Mouse (Mus musculus) ES-Bruce4 (cell line): ENCODE measurements around the gene Dll1. TPM values are rescaled to one million over a fixed set of nuclear protein-coding genes. Genes with fewer than 3 reads are reported as not detected.

Experiments used
- H3K27ac ChIP-seq: 2 replicates; pipeline ENCODE4 v1.5.1; 2012; ENCODE audit warnings: low read length, inconsistent platforms; ENCODE audit not compliant: insufficient read depth
- H3K27me3 ChIP-seq: 2 replicates; pipeline ENCODE4 v1.6.1; 2012; ENCODE audit warnings: mild to moderate bottlenecking, low read length, inconsistent platforms; ENCODE audit not compliant: control insufficient read depth, poor library complexity, insufficient read depth, severe bottlenecking
- H3K36me3 ChIP-seq: 2 replicates; pipeline ENCODE4 v1.6.1; 2012; ENCODE audit warnings: inconsistent platforms, mild to moderate bottlenecking, low read length, moderate library complexity; ENCODE audit not compliant: control insufficient read depth, poor library complexity, insufficient read depth, severe bottlenecking
- H3K4me1 ChIP-seq: one replicate; pipeline ENCODE4 v1.8.1; 2011; ENCODE audit warnings: low read length; ENCODE audit not compliant: control insufficient read depth, insufficient read depth
- H3K4me3 ChIP-seq: 2 replicates; pipeline ENCODE4 v1.5.1; 2011; ENCODE audit warnings: low read depth, mild to moderate bottlenecking, low read length
- H3K9ac ChIP-seq: 2 replicates; pipeline ENCODE4 v1.6.1; 2012; ENCODE audit warnings: low read depth, mild to moderate bottlenecking, inconsistent platforms; ENCODE audit not compliant: poor library complexity, severe bottlenecking
- H3K9me3 ChIP-seq: replicated peaks from 2 replicates; pipeline ENCODE4 v1.6.1; 2012; ENCODE audit warnings: mild to moderate bottlenecking, low read length, inconsistent platforms; ENCODE audit not compliant: control insufficient read depth, poor library complexity, insufficient read depth, severe bottlenecking
- CTCF ChIP-seq: IDR thresholded peaks from one replicate; pipeline ENCODE4 v1.8.1; 2011; ENCODE audit warnings: low read depth, low read length
- EP300 ChIP-seq: IDR thresholded peaks from 2 replicates; pipeline ENCODE4 v1.6.1; 2011; ENCODE audit warnings: low read depth, low read length; ENCODE audit not compliant: insufficient read depth
- POLR2A ChIP-seq: IDR thresholded peaks from one replicate; pipeline ENCODE4 v1.8.1; 2011; ENCODE audit warnings: low read length; ENCODE audit not compliant: insufficient read depth
- polyA plus RNA-seq: library from polyadenylated mRNA; stranded (reverse); fragments of >200 nt; gene quantifications from 2 replicates; pipeline ENCODE4 v1.2.4, GENCODE M21; 2011; ENCODE audit warnings: low read depth; ENCODE audit not compliant: missing spikeins, insufficient read depth, insufficient read length

Gene Dll1
- polyA plus RNA-seq, 1 experiment = 2.0 TPM

DNA sequence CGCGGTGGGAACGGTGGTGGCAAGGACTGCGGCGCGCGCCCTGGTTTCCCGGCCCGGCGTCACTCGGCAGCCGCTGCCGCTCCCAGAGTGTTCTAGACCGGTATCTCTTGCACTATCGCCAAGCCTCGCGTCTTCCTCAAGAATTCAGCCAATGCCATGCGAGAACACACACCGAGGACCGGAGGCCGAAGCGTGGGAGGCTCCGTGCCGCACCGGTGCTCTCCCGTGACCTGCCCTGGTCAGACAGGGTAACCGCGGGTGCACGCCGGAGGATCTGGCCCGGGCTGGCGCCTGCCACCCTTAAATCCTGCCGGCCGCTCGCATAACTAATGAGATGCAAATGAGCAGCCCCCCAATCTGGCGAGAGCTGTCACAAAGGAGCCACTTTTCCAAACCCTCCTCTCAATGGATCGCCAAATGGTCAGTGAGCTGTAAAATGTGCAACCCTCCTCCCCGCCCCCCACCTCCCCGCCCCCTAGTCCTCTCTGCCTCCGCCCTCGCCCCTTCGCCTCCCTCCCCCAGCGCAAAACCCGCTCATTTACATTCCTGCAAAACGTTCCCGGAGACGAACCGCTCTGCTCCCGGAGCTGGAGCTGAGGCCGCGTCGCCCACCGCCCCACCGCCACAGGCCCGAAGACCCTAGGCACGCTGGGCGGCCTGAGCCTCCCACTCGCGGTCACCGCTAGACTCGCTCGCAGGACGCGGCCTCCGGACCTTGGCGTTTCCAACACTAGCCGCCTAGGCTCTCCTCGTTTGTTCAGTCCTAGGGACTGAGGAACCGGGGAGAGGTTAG is 775 bp downstream of the Dll1 start:
- H3K36me3 ChIP-seq = no peaks in the 10 kb centered on the region
- H3K27ac ChIP-seq = no peak overlapping the region
- TF ChIP-seq POLR2A (peak; percentile 82), EP300 (0 out of 2 replicates have a peak, but pooled peaks have one; percentile 29), CTCF (no peak)
- peak overlapping the region; percentile 65 for H3K9ac ChIP-seq
- no peaks in the 10 kb centered on the region for H3K9me3 ChIP-seq
- peaks cover 23% of the 10 kb centered on the region for H3K27me3 ChIP-seq
- peaks cover 4% of the 10 kb centered on the region for H3K4me1 ChIP-seq
- H3K4me3 ChIP-seq = peak overlapping the region; percentile 73

DNA sequence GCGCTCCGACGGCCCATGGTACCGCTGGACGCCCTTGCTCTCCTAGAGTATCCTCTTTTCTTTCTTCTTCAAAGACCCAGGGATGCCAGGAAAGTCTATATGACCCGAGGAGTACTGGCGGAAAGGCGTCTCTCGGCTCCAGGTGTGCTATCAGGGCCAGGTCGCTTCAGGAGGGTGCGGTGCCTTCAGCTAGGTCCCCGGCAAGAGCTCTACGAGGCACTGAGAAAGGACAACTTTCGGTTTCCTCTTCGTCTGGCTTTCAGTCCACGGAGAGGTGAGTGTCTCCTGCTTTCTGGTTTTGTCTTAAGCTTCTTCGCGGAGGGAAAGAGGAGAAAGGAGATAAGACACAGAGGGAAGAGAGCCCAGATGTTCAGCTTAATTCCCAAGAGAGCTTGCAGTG is 1.4 kb downstream of the Dll1 start:
- Histone ChIP-seq H3K27me3 (peaks cover 23% of the 10 kb centered on the region), H3K9me3 (no peaks in the 10 kb centered on the region), H3K4me3 (peak overlapping the region; percentile 73), H3K36me3 (no peaks in the 10 kb centered on the region), H3K4me1 (peaks cover 4% of the 10 kb centered on the region), H3K27ac (no peak overlapping the region), H3K9ac (peak overlapping the region; percentile 65)
- TF ChIP-seq CTCF = no peak
- TF ChIP-seq POLR2A = no peak
- TF ChIP-seq EP300 = no peak

DNA sequence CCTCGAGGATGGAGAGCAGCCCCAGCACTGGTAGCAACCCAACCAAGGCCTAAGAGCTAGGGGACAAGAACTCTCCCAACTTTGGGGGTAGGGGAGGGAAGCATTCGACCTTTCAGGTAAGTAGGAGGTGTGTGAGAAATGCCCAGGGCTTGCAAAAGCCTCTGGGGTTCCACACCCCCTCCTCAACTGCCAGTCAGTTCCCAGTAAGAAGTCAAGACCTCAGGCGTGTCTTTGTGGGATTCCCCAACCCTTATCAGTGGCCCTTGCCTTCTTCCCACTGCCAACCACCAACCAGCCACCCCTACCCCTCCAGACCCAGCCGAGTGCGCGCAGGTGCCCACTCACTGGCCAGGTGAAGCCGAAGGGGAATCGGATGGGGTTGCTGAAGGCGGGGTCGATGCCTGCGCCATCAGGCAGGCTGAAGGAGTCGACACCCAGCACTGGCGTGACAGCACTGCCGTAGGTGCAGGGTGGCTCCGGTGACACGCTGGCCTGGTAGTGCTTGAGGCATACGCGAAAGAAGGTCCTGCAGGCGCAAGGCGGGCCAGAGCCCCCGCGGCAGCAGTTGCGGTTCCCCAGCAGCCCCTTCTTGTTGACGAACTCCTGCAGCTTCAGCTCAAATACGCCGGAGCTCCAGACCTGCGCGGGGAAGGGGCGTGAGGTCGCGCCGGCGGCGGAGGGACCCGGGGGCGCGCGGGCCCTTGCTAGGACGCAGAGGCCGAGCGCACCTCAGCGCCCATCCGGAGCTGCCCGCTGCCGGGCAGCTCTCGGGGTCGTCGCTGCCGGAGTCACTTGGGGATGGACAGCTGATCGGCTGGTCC is 2.1 kb downstream of the Dll1 start:
- Histone ChIP-seq H3K9me3 (no peaks in the 10 kb centered on the region), H3K36me3 (no peaks in the 10 kb centered on the region), H3K4me1 (no peaks in the 10 kb centered on the region), H3K27ac (no peak overlapping the region), H3K9ac (peak overlapping the region; percentile 65), H3K27me3 (peaks cover 20% of the 10 kb centered on the region), H3K4me3 (peak overlapping the region; percentile 73)
- TF ChIP-seq EP300 = no peak

DNA sequence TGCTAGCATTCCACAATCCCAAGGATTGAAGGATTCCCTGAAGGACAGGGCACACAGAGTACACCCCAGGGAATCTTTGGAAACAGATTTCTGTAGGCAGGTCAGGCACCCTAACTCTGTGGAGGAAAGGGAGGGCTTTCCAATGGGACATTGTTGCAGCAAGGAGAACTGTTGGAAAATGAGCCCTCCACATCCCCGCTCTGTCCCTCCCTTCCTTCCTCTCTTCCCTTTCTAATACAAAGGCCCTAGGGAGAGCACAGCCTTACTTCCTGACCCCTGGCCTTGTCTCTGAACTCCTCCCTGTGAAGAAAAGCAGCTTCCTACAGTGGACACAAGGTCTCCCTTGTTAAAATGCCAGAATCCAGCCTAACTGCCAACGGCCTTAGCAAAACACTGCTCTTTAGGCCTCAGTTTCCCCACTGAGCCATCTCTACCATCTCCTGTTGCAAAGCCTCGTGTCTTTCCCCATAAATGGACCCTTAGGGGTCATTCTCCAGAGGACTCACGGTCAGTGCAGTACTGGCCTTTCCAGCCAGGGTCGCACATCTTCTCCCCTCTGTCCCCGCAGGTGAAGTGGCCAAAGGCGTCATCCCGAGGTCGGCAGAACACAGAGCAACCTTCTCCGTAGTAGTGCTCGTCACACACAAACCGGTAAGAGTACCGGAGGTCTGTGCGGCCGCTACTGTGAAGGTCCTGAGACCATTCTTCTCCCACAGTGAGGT is 3.6 kb downstream of the Dll1 start:
- H3K27ac ChIP-seq = no peak overlapping the region

DNA sequence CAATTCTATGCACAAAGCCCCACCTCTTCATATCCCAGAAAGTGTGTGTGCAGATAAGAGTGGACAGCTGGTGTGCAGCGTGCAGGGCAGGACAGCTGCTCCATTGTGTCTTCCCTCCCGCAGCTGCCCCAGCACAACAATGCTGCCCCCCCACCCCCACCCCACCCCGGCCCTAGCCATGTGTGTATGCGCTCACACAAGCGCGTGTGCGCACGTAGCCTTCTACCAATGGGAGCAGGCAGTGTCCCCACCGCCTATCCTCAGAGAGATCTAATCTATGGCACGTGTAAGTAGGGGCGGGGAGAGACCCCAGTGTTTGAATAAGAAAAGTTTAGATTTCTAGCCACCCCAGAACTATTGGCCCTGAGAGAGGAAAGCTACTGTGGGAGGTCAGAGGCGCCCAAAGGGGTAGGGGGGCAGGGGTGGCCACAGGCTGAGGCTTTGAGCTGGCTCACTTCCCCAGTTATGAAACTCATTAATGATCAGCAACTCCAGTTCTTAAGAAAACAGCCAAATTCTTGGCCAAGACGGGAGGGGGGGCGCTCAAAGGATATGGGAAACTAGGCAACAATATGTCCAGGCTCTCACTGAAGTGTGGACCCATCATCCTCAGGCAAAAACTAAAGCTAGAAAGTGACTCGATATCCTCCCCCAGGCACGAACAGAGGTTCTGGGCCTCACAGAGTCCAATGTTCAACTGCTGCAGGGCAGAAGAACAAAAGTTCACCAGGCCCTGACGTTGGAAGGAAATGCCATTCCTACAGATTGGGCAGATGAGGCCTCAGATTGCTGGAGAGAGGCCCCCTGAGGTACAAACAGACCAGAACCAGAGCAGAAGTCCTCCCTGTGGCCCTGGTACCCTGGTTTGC is 4.5 kb downstream of the Dll1 start:
- no peak overlapping the region for H3K4me3 ChIP-seq
- no peaks in the 10 kb centered on the region for H3K36me3 ChIP-seq
- H3K4me1 ChIP-seq = no peaks in the 10 kb centered on the region
- peaks cover 20% of the 10 kb centered on the region for H3K27me3 ChIP-seq
- TF ChIP-seq POLR2A (no peak), CTCF (no peak), EP300 (peak; percentile 50; the same call in 1 of the 2 replicates)
- no peak overlapping the region for H3K9ac ChIP-seq
- no peak overlapping the region for H3K27ac ChIP-seq
- no peaks in the 10 kb centered on the region for H3K9me3 ChIP-seq

More for the DNA sequence above, 3.6 kb downstream of the Dll1 start:
- Histone ChIP-seq H3K36me3 (no peaks in the 10 kb centered on the region), H3K4me3 (no peak overlapping the region), H3K9ac (no peak overlapping the region), H3K4me1 (no peaks in the 10 kb centered on the region), H3K27me3 (peaks cover 20% of the 10 kb centered on the region), H3K9me3 (no peaks in the 10 kb centered on the region)
- TF ChIP-seq POLR2A (no peak), CTCF (no peak), EP300 (no peak)
